Mouse (Mus musculus) embryonic facial prominence, embryonic 10.5 days (tissue): ENCODE results near the gene Vps41. TPM values are rescaled to one million over a fixed set of nuclear protein-coding genes. Genes with fewer than 3 reads are reported as not detected.
A peak's percentile ranks its signal among the peaks of the same experiment; 100 is the strongest.

Source experiments
- DNase-seq: peaks from one replicate; pipeline ENCODE4 v3.0.0-alpha.2; 2017; ENCODE audit warnings: low spot score
- H3K27ac ChIP-seq: fragments of 300-500 bp; sonication (generic); replicated peaks from 2 replicates; pipeline ENCODE4 v1.5.1; 2016; ENCODE audit warnings: mild to moderate bottlenecking
- H3K27me3 ChIP-seq: fragments of 300-500 bp; sonication (generic); replicated peaks from 2 replicates; pipeline ENCODE4 v1.6.1; 2016; ENCODE audit warnings: low read depth, mild to moderate bottlenecking; ENCODE audit not compliant: poor library complexity, severe bottlenecking
- H3K36me3 ChIP-seq: fragments of 300-500 bp; sonication (generic); replicated peaks from 2 replicates; pipeline ENCODE4 v1.6.1; 2016; ENCODE audit warnings: mild to moderate bottlenecking, moderate library complexity
- H3K4me1 ChIP-seq: fragments of 300-500 bp; sonication (generic); 2 replicates; pipeline ENCODE4 v1.6.1; 2016
- H3K4me3 ChIP-seq: fragments of 300-500 bp; sonication (generic); 2 replicates; pipeline ENCODE4 v1.5.1; 2016; ENCODE audit warnings: mild to moderate bottlenecking, moderate library complexity
- H3K9me3 ChIP-seq: fragments of 300-500 bp; sonication (generic); 2 replicates; pipeline ENCODE4 v1.6.1; 2016; ENCODE audit warnings: mild to moderate bottlenecking
- WGBS: fragments of 180-500 bp; shearing (Covaris S2); methylation state at CpG from one replicate; pipeline ENCODE4 v1.1.7; 2016; 5-methylcytosine and 5-hydroxymethylcytosine counted together
- polyA plus RNA-seq: library from polyadenylated mRNA; unstranded; fragments of >200 nt; fragmentation: Nextera tagmentation; extraction: Ambion mirVana; gene quantifications from 2 replicates; pipeline ENCODE4 v1.2.1, GENCODE M21; 2016

Gene Vps41
- polyA plus RNA-seq, result 61.9 and 64.0 TPM in 2 replicates

DNA sequence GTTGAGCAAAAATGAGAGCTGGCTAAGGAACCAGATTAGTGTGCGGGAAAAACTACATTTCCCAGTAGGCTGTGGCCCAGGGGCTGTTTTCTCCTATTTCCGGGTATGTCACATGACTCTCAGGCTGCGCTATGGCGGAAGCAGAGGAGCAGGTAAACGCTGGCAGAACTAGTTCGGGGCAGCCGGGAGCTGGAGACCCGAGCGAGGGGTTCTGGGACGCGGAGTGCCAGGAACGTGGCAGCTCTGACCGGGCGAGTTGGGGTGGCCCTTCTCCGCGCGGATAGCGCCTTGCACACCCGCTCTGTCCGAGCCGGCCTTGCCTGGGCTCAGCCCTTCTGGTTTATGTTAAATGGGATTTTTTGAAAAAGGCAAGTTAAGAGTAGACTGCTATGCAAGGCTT is at the start of gene Vps41:
TSS of gene Vps41 (plus strand) at position 102 of the 400 bp plus-strand sequence.
- Histone ChIP-seq H3K4me3 (peak within 1 kb of the TSS; percentile 83), H3K4me1 (peaks cover 4% of the 10 kb centered on the region), H3K27me3 (no peaks in the 10 kb centered on the region), H3K36me3 (no peaks in the 10 kb centered on the region), H3K9me3 (no peaks in the 10 kb centered on the region), H3K27ac (peak within 1 kb of the TSS; percentile 88)
- under 1% methylated on average over 21 of the region's 21 CpGs for WGBS
- peak; percentile 81 for DNase-seq

DNA sequence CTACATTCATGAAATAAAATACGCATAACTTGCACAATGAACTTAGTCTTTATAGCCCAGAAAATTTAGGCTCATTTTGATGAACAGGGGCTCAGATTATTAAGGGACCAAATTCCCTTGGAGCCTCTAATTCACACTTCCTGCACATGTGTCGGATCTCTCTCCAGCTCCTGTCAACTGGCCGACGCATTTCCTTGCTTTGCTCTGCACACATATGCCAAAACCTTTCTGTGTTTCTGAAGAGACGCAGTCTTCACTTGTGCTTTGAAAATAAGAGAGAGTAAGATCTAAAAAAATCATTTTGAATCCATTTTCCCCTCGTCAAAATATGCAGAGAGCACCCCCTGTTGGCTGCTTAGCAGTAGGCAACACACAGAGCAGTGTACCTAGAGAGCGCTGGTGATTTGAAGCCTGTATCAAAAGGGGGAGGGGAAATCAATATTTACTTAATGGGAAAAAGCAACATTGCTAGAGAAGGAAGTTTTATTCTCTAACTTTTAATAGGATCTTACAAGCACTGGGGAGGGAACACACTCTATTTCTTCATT is 18.5 kb upstream of the Vps41 start:
- Histone ChIP-seq H3K4me3 (no peak overlapping the region), H3K27ac (no peak overlapping the region), H3K9me3 (no peaks in the 10 kb centered on the region), H3K4me1 (no peaks in the 10 kb centered on the region), H3K36me3 (no peaks in the 10 kb centered on the region), H3K27me3 (no peaks in the 10 kb centered on the region)
- WGBS, result 49% methylated on average over 7 of the region's 7 CpGs
- DNase-seq, result peak; percentile 50

DNA sequence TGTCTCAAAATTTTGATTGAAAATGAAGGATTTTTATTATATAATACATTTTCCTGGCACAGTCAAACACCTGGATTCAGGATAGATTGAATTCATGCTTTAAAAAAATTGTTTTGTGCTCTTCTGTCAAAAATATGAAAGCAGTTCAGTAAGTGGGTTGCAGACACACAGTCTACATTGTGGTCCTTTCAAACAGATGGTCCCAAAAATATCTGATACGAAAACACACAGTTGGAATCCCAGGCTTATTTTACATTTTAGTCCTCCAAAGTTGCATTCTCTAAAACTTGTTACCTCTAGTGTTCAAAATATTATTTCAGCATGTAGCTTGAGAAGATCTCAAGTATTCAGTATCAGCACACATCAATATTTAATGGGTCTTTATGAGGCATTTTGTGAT is 5.4 kb upstream of the Vps41 start:
- Histone ChIP-seq H3K27ac (no peak overlapping the region), H3K4me1 (no peaks in the 10 kb centered on the region), H3K9me3 (no peaks in the 10 kb centered on the region), H3K27me3 (no peaks in the 10 kb centered on the region), H3K4me3 (no peak overlapping the region), H3K36me3 (no peaks in the 10 kb centered on the region)
- WGBS, result 89% methylated on average over 1 of the region's 1 CpGs
- no peak for DNase-seq

DNA sequence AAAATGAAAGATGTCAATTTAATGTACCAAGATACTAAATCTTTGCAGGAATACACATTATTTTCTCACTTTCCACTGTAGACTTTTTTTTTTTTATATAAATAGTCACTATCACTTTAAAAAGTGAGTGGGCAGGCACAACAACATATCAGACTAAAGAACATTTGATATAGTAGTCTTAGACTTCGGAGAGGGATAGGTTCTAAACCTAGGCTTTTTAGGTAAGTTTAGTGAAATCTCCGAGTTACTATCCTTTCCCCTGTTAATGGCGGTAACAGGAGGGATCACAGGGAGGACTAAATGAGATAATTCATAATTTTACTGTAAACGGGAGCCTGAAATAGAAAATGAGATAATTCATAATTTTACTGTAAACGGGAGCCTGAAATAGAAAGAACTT is 379 bp upstream of the Vps41 start:
- 50% methylated on average over 5 of the region's 5 CpGs for WGBS

DNA sequence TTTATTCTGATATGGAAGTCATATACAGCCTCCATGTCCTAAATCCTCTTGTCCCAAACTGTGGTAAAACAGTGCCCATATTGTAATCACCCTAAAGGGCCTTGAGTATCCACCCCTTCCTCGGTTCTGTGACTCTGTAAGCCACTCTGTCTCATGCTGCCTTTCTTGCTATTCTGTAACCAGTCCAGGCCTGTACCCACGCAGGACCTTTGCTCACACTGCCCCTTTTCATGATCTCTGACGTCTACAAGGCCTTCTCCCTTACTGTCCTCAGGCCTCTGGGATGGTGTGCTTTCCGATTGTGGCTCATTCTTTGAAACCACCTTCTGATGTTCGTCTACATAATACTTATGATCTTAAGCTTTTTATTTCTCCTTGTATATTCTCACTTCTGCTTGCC is 1.4 kb downstream of the Vps41 start:
- 0 out of 2 replicates have a peak, but pooled peaks cover 7% of the 10 kb centered on the region for H3K36me3 ChIP-seq
- H3K4me1 ChIP-seq, result peaks cover 4% of the 10 kb centered on the region
- no peak overlapping the region for H3K27ac ChIP-seq
- H3K27me3 ChIP-seq, result no peaks in the 10 kb centered on the region
- H3K9me3 ChIP-seq, result no peaks in the 10 kb centered on the region
- WGBS, result 75% methylated on average over 5 of the region's 5 CpGs
- DNase-seq, result no peak
- H3K4me3 ChIP-seq, result no peak overlapping the region

More for the DNA sequence above, 379 bp upstream of the Vps41 start:
- H3K4me1 ChIP-seq, result peaks cover 4% of the 10 kb centered on the region
- H3K4me3 ChIP-seq, result peak overlapping the region; percentile 83
- H3K36me3 ChIP-seq, result no peaks in the 10 kb centered on the region
- H3K9me3 ChIP-seq, result no peaks in the 10 kb centered on the region
- H3K27me3 ChIP-seq, result no peaks in the 10 kb centered on the region
- no peak for DNase-seq
- H3K27ac ChIP-seq, result no peak overlapping the region

DNA sequence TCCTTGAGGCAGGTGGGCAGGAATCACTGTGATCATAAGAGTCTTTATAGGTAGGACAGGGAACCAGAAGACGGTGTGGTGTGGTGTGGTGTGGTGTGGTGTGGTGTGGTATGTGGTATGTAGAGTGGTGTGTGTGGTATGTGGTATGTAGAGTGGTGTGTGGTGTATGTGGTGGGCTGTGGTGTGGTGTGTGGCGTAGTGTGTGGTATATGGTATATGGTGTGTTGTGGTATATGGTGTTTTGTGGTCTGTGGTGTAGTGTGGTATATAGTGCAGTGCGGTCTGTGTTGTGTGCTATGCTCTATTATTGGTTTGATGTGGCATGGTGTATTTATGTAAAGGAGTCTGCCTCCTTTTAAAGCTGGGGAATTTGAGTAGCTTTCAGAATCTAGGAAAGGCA is 13.6 kb downstream of the Vps41 start:
- Histone ChIP-seq H3K27ac (no peak overlapping the region), H3K9me3 (no peaks in the 10 kb centered on the region), H3K36me3 (peaks cover 17% of the 10 kb centered on the region), H3K27me3 (no peaks in the 10 kb centered on the region), H3K4me1 (no peaks in the 10 kb centered on the region), H3K4me3 (no peak overlapping the region)
- WGBS, result 96% methylated on average over 3 of the region's 3 CpGs
- no peak for DNase-seq

DNA sequence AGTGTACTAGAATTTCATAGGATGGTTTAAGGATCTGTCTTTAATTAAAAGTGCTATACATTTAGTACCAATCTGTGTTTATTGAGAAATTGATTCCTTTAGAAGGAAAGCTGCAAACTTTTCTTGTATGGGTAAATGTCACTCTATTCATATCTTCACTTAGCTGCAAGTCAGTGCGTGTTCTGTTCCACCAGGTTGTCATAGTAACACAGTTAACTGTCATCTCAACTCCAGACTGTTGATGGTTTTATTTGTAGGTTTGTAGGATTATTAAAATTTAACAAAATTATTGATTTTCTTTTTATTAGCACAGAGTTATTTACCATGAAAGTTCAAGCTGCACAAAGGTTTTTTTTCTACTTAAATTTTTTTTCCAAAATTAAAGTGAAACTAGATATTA is 19.5 kb downstream of the Vps41 start:
- Histone ChIP-seq H3K4me1 (no peaks in the 10 kb centered on the region), H3K27me3 (no peaks in the 10 kb centered on the region), H3K9me3 (no peaks in the 10 kb centered on the region), H3K4me3 (no peak overlapping the region), H3K27ac (no peak overlapping the region), H3K36me3 (peaks cover 24% of the 10 kb centered on the region)
- DNase-seq, result no peak
- 83% methylated on average over 1 of the region's 1 CpGs for WGBS

DNA sequence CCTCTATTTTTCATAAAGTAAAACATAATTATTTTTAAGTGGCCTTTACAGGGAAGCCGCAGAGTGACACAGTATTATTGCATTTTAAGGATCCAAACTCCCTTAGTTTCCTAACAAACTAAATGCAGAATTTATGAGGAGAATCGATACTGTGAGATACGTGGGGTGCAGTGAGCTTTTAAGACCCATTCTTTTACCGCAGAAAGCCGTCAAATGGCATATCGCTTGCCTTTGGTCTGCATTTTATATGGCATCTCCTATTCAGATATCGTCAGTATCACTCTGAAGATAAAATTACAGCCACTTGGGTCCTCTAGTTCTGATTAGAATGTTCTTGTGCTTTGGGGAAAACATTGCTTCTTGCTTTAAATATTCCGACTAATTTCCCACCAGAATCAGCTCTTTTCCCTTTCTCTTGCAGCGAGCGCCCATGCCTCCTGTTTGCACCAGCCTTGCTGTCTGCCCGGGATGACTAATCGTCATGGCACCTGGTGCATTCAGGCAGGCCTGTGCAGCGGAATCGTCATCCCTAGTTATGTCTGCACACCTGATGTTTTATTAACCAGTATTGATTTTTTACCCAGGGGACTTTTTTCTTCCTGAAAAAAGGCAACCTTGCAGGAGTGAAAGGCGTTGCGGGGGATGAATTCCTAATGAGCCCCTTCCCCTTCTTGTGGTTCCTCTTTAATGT is 26.6 kb downstream of the Vps41 start:
- H3K9me3 ChIP-seq, result no peaks in the 10 kb centered on the region
- no peaks in the 10 kb centered on the region for H3K27me3 ChIP-seq
- H3K27ac ChIP-seq, result no peak overlapping the region
- DNase-seq, result no peak
- no peak overlapping the region for H3K4me3 ChIP-seq
- no peaks in the 10 kb centered on the region for H3K4me1 ChIP-seq
- peaks cover 29% of the 10 kb centered on the region for H3K36me3 ChIP-seq
- 86% methylated on average over 16 of the region's 16 CpGs for WGBS

DNA sequence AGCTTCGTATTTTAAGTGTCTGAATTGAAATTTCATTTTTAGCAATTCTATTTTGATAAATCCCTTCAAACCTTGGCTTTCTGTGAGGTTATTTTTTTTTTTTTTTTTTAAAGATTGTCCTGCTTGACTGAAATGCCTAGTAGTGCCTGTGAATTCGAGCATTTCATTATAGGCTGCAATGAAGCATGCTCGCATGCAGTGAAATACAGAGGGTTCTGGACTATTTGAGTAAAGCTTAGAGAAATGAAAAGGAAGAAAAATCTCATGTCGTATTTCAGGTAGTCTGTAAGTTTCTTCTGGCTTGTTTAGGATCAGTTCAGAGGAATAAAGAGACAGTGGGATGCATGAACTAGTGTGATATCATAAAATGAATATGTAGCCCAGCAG is 27.2 kb downstream of the Vps41 start:
- WGBS, result 85% methylated on average over 4 of the region's 4 CpGs
- Histone ChIP-seq H3K4me1 (no peaks in the 10 kb centered on the region), H3K36me3 (peaks cover 28% of the 10 kb centered on the region), H3K9me3 (no peaks in the 10 kb centered on the region), H3K4me3 (no peak overlapping the region), H3K27ac (no peak overlapping the region), H3K27me3 (no peaks in the 10 kb centered on the region)
- DNase-seq, result no peak

DNA sequence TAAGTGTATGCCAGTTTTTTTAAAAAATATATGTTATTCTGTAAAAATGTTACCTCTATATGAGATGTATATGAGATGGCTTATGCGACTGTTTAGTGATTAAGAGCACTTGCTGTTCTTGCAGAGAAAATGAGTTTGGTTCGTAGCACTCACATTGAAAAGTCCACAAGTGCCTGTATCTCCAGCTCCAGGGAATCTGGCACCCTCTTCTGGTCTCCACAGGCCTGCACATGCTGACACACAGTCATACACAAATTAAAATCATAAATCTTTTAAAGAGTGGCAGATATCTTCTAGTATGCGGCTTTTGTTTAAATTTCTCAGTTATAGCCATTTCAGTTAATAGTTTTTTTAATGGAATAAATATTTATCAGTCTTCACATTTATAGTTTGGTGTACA is 40.9 kb downstream of the Vps41 start:
- WGBS, result 89% methylated on average over 3 of the region's 3 CpGs
- Histone ChIP-seq H3K4me3 (no peak overlapping the region), H3K27ac (no peak overlapping the region), H3K9me3 (no peaks in the 10 kb centered on the region), H3K4me1 (no peaks in the 10 kb centered on the region), H3K36me3 (no peaks in the 10 kb centered on the region), H3K27me3 (no peaks in the 10 kb centered on the region)
- no peak for DNase-seq

DNA sequence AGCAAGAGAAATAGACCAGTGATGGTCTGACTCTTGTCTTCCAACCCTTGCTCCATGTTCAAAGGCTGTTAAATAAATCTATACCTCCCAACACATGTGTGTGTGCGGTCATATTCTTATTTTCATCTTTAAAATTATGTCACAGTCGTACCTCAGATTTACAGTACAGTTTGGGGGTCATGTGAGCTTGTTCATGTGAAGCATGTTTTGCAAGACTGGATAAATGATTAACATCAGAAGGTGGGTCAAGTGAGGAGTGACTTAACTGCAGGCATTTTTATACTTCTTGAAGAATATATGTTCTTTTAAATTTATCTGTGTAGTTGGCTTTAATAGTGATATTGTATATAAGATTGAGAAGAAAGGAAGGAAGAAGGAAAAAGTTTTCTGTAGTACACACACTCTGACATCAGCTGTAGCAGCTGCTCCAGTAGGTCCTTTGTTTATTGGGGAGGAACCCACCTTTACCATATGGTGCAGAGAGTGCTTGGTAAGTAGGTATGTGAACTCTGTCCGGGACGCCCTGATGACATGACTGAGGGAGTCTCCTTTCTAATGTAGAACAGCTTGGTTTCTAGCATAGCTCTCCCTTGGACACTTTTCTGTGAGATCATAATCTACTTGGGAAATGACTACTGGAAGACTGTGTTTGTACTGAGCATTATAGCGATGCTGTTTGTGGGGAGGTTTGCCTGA is 42.4 kb downstream of the Vps41 start:
- H3K4me1 ChIP-seq, result 0 out of 2 replicates have a peak, but pooled peaks cover 5% of the 10 kb centered on the region
- no peaks in the 10 kb centered on the region for H3K27me3 ChIP-seq
- H3K4me3 ChIP-seq, result no peak overlapping the region
- H3K9me3 ChIP-seq, result no peaks in the 10 kb centered on the region
- no peaks in the 10 kb centered on the region for H3K36me3 ChIP-seq
- DNase-seq, result no peak
- no peak overlapping the region for H3K27ac ChIP-seq
- WGBS, result 90% methylated on average over 5 of the region's 5 CpGs

DNA sequence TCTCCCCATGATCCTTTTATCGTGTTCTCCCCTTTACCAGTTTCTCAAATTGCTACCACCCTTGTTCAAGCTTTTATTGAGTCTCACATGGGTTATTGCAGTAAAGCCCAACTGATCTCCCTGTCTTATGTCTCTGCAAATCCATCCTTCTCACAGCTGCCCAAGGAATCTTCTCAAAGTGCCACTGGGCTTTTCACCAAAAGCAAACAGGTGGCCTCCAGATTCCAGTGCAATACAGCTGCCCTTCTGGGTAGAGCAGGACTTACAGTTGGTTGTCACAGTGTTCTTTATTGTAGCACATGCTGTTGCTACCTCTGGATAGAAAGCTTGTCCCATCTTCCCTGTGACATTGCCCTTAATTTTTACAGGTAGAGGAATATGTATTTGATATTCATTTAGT is 44.4 kb downstream of the Vps41 start:
- no peak overlapping the region for H3K27ac ChIP-seq
- no peak for DNase-seq
- H3K9me3 ChIP-seq, result no peaks in the 10 kb centered on the region
- WGBS, result 69% methylated on average over 1 of the region's 1 CpGs
- H3K27me3 ChIP-seq, result no peaks in the 10 kb centered on the region
- no peak overlapping the region for H3K4me3 ChIP-seq
- H3K4me1 ChIP-seq, result peaks cover 10% of the 10 kb centered on the region; the same call in 1 of the 2 replicates
- no peaks in the 10 kb centered on the region for H3K36me3 ChIP-seq

DNA sequence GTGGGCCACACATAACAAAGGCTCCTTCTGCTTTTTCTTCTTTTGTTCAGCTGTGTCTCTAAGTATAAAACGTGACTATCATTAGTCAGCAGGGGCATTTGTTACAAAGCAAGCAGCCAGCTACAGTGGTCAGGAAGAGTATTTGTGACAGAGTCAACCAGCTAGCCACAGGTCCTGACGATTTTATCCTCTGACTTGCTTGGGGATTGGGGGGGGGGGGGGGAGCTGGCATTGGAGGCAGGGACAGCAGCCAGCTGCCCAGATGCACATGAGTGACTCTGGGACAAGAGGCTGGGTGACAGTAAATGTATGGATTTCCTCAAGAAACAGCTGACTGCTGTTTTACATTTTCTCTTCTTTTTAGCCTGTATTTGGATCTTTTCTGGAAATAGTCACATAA is 50.8 kb downstream of the Vps41 start:
- Histone ChIP-seq H3K27ac (0 out of 2 replicates have a peak overlapping the region, but pooled peaks have one; percentile 14), H3K27me3 (no peaks in the 10 kb centered on the region), H3K9me3 (no peaks in the 10 kb centered on the region), H3K36me3 (no peaks in the 10 kb centered on the region), H3K4me1 (peaks cover 21% of the 10 kb centered on the region), H3K4me3 (no peak overlapping the region)
- DNase-seq, result no peak
- 19% methylated on average over 2 of the region's 2 CpGs for WGBS
